Mouse (Mus musculus) mesoderm, embryonic 11.5 days (tissue): Measurements from ENCODE around the gene Trim25.

Experiments used
- DNase-seq: peaks from one replicate; pipeline ENCODE4 v3.0.0-alpha.2; 2012; ENCODE audit warnings: low read depth, low spot score

Gene Trim25

GRCm38 (mm10) chr11:89064312-89064711, 65.1 kb downstream of the Trim25 start:
- DNase-seq = no peak

GRCm38 (mm10) chr11:89065297-89065696, 66.1 kb downstream of the Trim25 start:
- DNase-seq = no peak

GRCm38 (mm10) chr11:89066126-89066525, 67.0 kb downstream of the Trim25 start:
- DNase-seq = no peak

- DNase-seq = no peak
Measured at GRCm38 (mm10) chr11:89066750-89067149, 67.6 kb downstream of the Trim25 start, which contains the start of gene Dgke. Gene Dgke (minus strand): TSS chr11:89066850.

GRCm38 (mm10) chr11:89067301-89067822, 68.2 kb downstream of the Trim25 start:
- no peak for DNase-seq

GRCm38 (mm10) chr11:89067871-89068490, 68.8 kb downstream of the Trim25 start:
- DNase-seq = no peak

- DNase-seq = no peak
Measured at GRCm38 (mm10) chr11:89068649-89069048, 69.5 kb downstream of the Trim25 start.

GRCm38 (mm10) chr11:89069303-89069702, 70.1 kb downstream of the Trim25 start:
- DNase-seq = peak; percentile 67
